In genomic region chr6:49025290-49025689, GRCm38 (mm10) we compare ENCODE assay signal across 29 mouse cellular contexts. TPM values are rescaled to one million over a fixed set of nuclear protein-coding genes. Genes with fewer than 3 reads are reported as not detected.
"Had no signal": no experiment of that assay in that cellular context is flagged by ENCODE, and none has a peak within 500 bp of the region (broad histone marks: within the 10 kb centered on the region; RNA-seq: fewer than 3 reads in every experiment).

No protein-coding gene starts in this region.

- ATAC-seq: hindbrain, postnatal 0 days; intestine, embryonic 16.5 days had no signal

- H3K27me3 ChIP-seq: heart, embryonic 13.5 days; heart, embryonic 15.5 days; hindbrain, embryonic 15.5 days; kidney, embryonic 15.5 days; limb, embryonic 13.5 days; limb, embryonic 15.5 days had no signal

- H3K9ac ChIP-seq: heart, embryonic 13.5 days; heart, embryonic 15.5 days; hindbrain, embryonic 13.5 days; hindbrain, embryonic 15.5 days; kidney, embryonic 15.5 days; limb, embryonic 13.5 days; limb, embryonic 15.5 days had no signal

- DNase-seq: gastrocnemius, postnatal 14 days; gastrocnemius, postnatal 36 days; heart, adult 2 months; heart, postnatal 14 days; heart, postnatal 36 days; kidney, adult 11 months; kidney, adult 2 months; kidney, adult 9 months; kidney, postnatal 14 days; kidney, postnatal 36 days; layer of hippocampus, adult 9-11 months; layer of hippocampus, postnatal 36 days; left cerebral cortex, postnatal 4 days had no signal

- H3K4me1 ChIP-seq: heart, embryonic 13.5 days; hindbrain, embryonic 15.5 days; kidney, embryonic 15.5 days had no signal

- H3K27ac ChIP-seq: heart, adult 2 months; heart, embryonic 13.5 days; heart, embryonic 15.5 days; hindbrain, embryonic 13.5 days; hindbrain, embryonic 15.5 days; hindbrain, postnatal 0 days; kidney, embryonic 15.5 days; kidney, postnatal 0 days; limb, embryonic 13.5 days; limb, embryonic 15.5 days had no signal

- H3K9me3 ChIP-seq: heart, embryonic 13.5 days; heart, embryonic 15.5 days; hindbrain, embryonic 13.5 days; hindbrain, embryonic 15.5 days; kidney, embryonic 15.5 days; limb, embryonic 13.5 days; limb, embryonic 15.5 days had no signal

- H3K4me3 ChIP-seq: heart, adult 2 months; heart, embryonic 13.5 days; heart, embryonic 15.5 days; hindbrain, embryonic 13.5 days; hindbrain, embryonic 15.5 days; kidney, embryonic 15.5 days; limb, embryonic 13.5 days; limb, embryonic 15.5 days had no signal

- H3K4me2 ChIP-seq: heart, embryonic 11.5 days; heart, embryonic 13.5 days; heart, embryonic 15.5 days; hindbrain, embryonic 13.5 days; hindbrain, embryonic 15.5 days; kidney, embryonic 15.5 days; limb, embryonic 13.5 days; limb, embryonic 15.5 days had no signal

- H3K36me3 ChIP-seq: heart, embryonic 13.5 days; heart, embryonic 15.5 days; hindbrain, embryonic 13.5 days; hindbrain, embryonic 15.5 days; kidney, embryonic 15.5 days; limb, embryonic 13.5 days; limb, embryonic 15.5 days had no signal

RNA-seq across cellular contexts. Expression of gene Svs1, which starts 38.6 kb away (rescaled TPM):
- polyA plus RNA-seq: heart, adult 2 months; heart, embryonic 11.5 days; heart, embryonic 13.5 days; heart, embryonic 15.5 days; heart, postnatal 0 days; hindbrain, embryonic 11.5 days; hindbrain, embryonic 13.5 days; hindbrain, embryonic 15.5 days; hindbrain, postnatal 0 days; intestine, embryonic 14.5 days; intestine, embryonic 16.5 days; kidney, embryonic 15.5 days; kidney, postnatal 0 days; large intestine, adult 2 months; limb, embryonic 11.5 days; limb, embryonic 13.5 days; limb, embryonic 15.5 days had no signal

RNA-seq across cellular contexts. Expression of gene Doxl2, which starts 50.5 kb away (rescaled TPM):
- polyA plus RNA-seq: heart, adult 2 months; heart, embryonic 11.5 days; heart, embryonic 13.5 days; heart, embryonic 15.5 days; heart, postnatal 0 days; hindbrain, embryonic 11.5 days; hindbrain, embryonic 13.5 days; hindbrain, embryonic 15.5 days; hindbrain, postnatal 0 days; intestine, embryonic 14.5 days; intestine, embryonic 16.5 days; kidney, adult 2 months; kidney, embryonic 15.5 days; kidney, postnatal 0 days; large intestine, adult 2 months; limb, embryonic 11.5 days; limb, embryonic 13.5 days; limb, embryonic 15.5 days had no signal
